Mouse (Mus musculus): ENCODE measurements at regions not wholly inside any gene's neighbourhood (a gene's known extent, or its start where the extent isn't known, plus 50 kb on each side); places are given as distances from the start of the nearest gene placed in this dataset.

- TF ChIP-seq CTCF (IDR thresholded peaks at IDR 0.05; ENCODE audit: borderline replicate concordance, extremely low read depth, insufficient read depth, insufficient read length), result no peak
- TF ChIP-seq POLR2A (IDR thresholded peaks at IDR 0.05; ENCODE audit: borderline replicate concordance, extremely low read depth, insufficient read depth, insufficient read length, poor library complexity, severe bottlenecking), result no peak
Observed at GRCm38 (mm10) chr16:42608336-42608735, 267.3 kb upstream of the Zbtb20 start.
